Mouse (Mus musculus): ENCODE data around the gene Magt1. TPM values are rescaled to one million over a fixed set of nuclear protein-coding genes. Genes with fewer than 3 reads are reported as not detected.
"Not testable (repeated sequence)": the region's sequence is repeated elsewhere in the genome, so short reads cannot be mapped to it uniquely, and the experiment has no call there.

The Magt1 gene
- polyA plus RNA-seq, 1 experiment from 2014 or later = 47.9 TPM

DNA sequence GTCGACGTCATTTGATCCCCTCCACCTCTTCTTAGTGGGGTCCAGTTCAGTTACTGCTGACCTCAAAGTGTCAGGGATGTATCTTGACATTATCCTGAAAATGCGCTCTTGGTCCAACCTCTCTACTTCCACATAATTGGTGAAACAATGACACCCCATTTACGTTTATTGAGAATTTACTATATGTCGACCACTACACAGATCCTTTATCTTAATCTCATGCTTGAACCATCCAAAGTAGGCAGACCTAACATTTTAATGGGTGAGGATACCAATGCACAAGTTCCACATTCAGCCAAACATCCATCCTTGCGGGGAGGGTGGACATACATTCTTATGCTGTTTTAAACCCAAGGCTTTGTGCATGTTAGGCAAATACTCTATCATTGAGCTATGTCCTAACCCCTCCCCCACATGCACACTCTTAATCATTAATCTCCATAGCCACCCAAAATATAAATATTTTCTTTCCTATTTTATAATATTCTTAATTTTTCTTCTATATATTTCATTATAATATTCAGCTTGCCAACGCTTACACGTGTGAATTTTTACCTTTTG, 82.1 kb downstream of the Magt1 start:
- 36% methylated on average over 8 of the region's 8 CpGs for WGBS
- no peaks in the 10 kb centered on the region for H3K4me1 ChIP-seq (ENCODE audit: control insufficient read depth, insufficient read depth, low read length)
- H3K27me3 ChIP-seq (ENCODE audit: control insufficient read depth, insufficient read depth, low read length) = no peaks in the 10 kb centered on the region
- ATAC-seq (ENCODE audit: insufficient read depth, low FRiP score, low TSS enrichment) (peak; percentile 33), DNase-seq (ENCODE audit: low spot score) (no peak)
- H3K36me3 ChIP-seq (ENCODE audit: control insufficient read depth, insufficient read depth, low read length) = no peaks in the 10 kb centered on the region
- H3K4me2 ChIP-seq (ENCODE audit: low read depth) = no peak overlapping the region
- H3K4me3 ChIP-seq (ENCODE audit: low read depth, low read length) = no peak overlapping the region; the same call in 1 of the 2 replicates
- H3K9ac ChIP-seq (ENCODE audit: low read length) = no peak overlapping the region
- H3K27ac ChIP-seq (ENCODE audit: low read depth, low read length) = no peak overlapping the region; the same call in 1 of the 2 replicates
- no peaks in the 10 kb centered on the region for H3K9me3 ChIP-seq (ENCODE audit: control insufficient read depth, low read length)

DNA sequence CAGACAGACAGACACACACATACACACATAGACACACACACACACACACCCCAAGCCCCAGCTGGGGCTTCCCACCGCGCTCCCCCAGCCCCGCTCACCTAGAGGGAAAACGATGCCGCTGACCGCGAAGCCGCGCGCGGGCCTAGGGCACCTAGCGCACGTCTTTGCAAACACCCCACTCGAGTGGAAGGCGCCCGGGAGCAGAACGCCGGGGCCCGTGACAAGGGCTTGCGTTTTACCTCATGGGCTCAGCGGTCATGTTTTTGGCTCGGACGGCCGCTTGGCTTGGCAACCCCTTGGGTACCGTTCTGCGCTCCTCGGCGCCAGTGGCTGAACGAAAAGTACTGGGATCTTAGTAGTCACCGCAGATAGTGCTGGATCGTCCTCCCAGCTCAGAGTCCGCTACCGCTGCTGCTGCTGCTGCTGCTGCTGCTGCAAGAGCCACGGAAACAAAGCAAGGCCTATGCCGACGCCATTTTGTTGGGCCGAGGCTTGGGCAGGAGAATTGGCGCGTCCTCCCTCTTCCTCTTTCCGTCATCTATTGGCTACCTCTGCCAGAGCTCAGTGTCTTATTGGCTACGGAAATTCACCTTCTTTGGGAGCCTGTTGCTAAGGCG, 82.7 kb downstream of the Magt1 start, which contains the start of gene Atrx:
Atrx (minus strand) TSS at position 543 of the 617 bp plus-strand sequence.
- DNase-seq (ENCODE audit: low spot score) (peak; percentile 76), ATAC-seq (ENCODE audit: insufficient read depth, low FRiP score, low TSS enrichment) (peak; percentile 96)
- no peaks in the 10 kb centered on the region for H3K36me3 ChIP-seq (ENCODE audit: control insufficient read depth, insufficient read depth, low read length)
- WGBS = 17% methylated on average over 41 of the region's 42 CpGs
- no peaks in the 10 kb centered on the region for H3K4me1 ChIP-seq (ENCODE audit: control insufficient read depth, insufficient read depth, low read length)
- no peaks in the 10 kb centered on the region for H3K9me3 ChIP-seq (ENCODE audit: control insufficient read depth, low read length)
- H3K4me3 ChIP-seq (ENCODE audit: low read depth, low read length) = peak within 1 kb of the TSS; percentile 61
- peak within 1 kb of the TSS; percentile 69 for H3K27ac ChIP-seq (ENCODE audit: low read depth, low read length)
- peak within 1 kb of the TSS; percentile 39 for H3K4me2 ChIP-seq (ENCODE audit: low read depth)
- peak within 1 kb of the TSS; percentile 79 for H3K9ac ChIP-seq (ENCODE audit: low read length)
- H3K27me3 ChIP-seq (ENCODE audit: control insufficient read depth, insufficient read depth, low read length) = no peaks in the 10 kb centered on the region

DNA sequence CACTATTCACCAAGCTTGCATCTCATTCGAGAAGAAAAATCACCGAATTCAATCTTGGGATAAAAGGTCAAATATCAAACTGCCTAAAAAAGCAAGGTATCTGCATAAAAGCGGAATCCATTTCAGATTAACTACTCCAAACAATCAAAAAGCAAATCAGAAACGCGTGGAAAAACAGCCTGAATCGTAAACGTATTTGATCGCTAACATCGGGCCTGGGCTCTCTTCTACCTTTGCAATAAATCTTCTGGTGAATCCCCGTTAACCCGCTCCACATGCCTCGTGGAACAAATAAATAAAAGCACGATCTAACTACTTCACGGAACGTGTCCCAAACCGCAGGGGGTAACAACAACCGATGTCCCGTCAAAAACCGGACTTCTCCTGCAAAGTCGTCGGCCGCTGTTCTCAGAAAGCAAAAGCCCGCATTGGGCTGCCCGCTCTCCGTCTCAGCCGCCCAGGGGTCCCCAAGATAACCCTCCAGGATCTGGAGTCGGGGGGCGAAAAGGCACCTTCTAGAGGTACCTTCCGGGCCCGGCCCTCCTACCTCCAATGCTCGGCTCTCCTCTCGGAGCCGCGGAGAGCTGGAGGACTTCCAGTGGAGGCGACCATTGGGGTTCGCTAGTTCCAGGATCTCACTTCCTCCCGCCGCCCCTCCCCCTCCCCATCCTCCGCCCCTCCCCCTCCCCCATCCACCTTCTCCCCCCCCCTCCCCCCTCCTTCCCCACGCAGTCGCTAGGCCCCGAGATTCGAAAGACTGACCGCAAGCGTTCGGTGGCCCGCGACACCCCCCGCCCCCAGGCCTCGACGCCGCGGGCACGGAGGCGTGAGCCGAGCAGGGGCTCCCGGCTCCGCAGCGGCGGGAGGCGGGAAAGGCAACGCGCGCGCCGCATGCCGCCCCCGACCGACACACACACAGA, 83.5 kb downstream of the Magt1 start:
- peak overlapping the region; percentile 61 for H3K4me3 ChIP-seq (ENCODE audit: low read depth, low read length)
- ATAC-seq (ENCODE audit: insufficient read depth, low FRiP score, low TSS enrichment) (peak; percentile 74), DNase-seq (ENCODE audit: low spot score) (peak; percentile 53)
- peak overlapping the region; percentile 39 for H3K4me2 ChIP-seq (ENCODE audit: low read depth)
- no peaks in the 10 kb centered on the region; the same call in 1 of the 2 replicates for H3K36me3 ChIP-seq (ENCODE audit: control insufficient read depth, insufficient read depth, low read length)
- H3K27ac ChIP-seq (ENCODE audit: low read depth, low read length) = peak overlapping the region; percentile 69
- peak overlapping the region; percentile 79 for H3K9ac ChIP-seq (ENCODE audit: low read length)
- WGBS = 23% methylated on average over 34 of the region's 69 CpGs
- H3K4me1 ChIP-seq (ENCODE audit: control insufficient read depth, insufficient read depth, low read length) = no peaks in the 10 kb centered on the region
- no peaks in the 10 kb centered on the region for H3K9me3 ChIP-seq (ENCODE audit: control insufficient read depth, low read length)
- H3K27me3 ChIP-seq (ENCODE audit: control insufficient read depth, insufficient read depth, low read length) = no peaks in the 10 kb centered on the region

DNA sequence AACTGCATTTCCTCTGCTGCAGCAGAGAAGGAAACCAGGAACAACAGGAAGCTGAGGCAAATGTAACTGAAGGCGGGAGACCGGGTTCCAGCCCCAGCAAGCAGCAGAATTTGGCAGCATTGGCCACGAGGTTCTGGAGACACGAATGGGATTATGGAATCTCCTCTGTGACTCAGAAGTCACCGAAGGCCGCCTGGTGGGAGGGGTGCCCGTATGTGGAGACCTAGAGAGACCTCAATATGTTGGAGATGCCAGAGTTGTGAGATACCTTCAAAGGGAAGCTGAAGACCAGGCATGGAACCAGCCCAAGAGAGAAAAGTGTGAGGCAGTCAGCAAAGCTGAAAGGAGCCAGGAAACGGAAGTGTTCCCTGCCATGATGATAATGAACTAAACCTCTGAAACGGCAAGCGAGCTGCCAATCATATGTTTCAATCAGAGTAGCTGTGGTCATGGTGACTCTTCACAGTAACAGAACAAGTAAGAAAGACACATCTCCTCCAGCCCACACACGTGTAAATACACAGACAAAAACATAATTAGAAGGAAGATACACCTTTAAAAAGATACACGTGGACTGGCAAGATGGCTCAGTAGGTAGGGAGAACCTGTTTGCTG, 85.5 kb downstream of the Magt1 start:
- no peak overlapping the region for H3K27ac ChIP-seq (ENCODE audit: low read depth, low read length)
- H3K9ac ChIP-seq (ENCODE audit: low read length) = no peak overlapping the region
- ATAC-seq (ENCODE audit: insufficient read depth, low FRiP score, low TSS enrichment) = no peak
- no peaks in the 10 kb centered on the region; the same call in 1 of the 2 replicates for H3K36me3 ChIP-seq (ENCODE audit: control insufficient read depth, insufficient read depth, low read length)
- no peak for DNase-seq (ENCODE audit: low spot score)
- no peaks in the 10 kb centered on the region for H3K4me1 ChIP-seq (ENCODE audit: control insufficient read depth, insufficient read depth, low read length)
- H3K4me2 ChIP-seq (ENCODE audit: low read depth) = no peak overlapping the region
- WGBS = 80% methylated on average over 12 of the region's 12 CpGs
- H3K4me3 ChIP-seq (ENCODE audit: low read depth, low read length) = no peak overlapping the region
- H3K9me3 ChIP-seq (ENCODE audit: control insufficient read depth, low read length) = no peaks in the 10 kb centered on the region
- H3K27me3 ChIP-seq (ENCODE audit: control insufficient read depth, insufficient read depth, low read length) = no peaks in the 10 kb centered on the region

DNA sequence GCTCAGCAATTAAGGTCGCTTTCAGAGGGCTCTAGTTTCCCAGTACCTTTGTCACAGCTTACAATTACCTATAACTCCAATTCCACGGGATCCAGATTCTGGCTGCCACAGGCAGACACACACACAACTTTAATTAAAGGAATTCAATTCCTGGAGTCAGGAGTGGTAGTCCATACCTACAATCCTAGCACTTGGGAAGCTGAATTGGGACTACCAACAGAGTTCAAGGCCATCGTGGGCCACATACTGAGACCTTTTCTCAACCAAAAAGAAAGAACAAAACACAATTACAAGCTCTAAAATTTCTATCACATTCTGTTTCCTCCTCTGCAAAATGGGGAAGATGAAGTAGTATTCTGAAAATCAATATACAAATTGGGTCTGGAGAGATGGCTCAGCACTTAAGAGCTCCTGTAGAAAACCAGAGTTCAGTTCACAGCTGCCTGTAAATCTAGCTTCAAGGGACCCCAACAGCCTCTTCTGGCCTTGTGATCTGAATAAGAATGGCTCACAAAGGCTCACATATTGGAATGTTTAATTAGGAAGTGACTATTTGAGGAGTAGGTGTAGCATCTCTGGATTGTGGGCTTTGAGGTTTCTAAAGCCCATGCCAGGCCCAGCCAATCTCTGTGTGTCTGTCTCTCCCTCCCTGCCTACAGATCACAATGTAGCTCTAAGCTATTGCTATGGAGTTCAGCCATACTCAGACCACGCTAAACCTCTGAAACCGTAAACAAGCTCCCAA, 87.2 kb downstream of the Magt1 start:
- 94% methylated on average over 5 of the region's 5 CpGs for WGBS

DNA sequence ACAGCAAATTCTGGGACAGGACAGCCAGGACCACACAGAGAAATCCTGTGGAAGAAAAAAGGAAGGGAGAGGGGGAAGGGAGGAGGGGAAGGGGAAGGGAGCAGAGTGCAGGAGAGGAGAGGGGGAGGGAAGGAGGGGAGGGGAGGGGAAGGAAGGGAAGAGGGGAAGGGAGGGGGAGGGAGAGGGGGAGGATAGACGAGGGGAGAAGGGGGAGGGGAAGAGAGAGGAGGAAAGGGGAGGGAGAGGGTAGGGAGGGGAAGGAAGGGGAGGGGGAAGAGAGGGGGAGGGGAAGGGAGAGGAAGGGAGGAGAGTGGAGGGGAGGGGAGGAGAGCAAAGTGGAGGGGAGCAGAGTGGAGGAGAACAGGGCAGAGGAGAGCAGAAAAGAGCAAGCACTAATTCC, 87.8 kb downstream of the Magt1 start:
- H3K9ac ChIP-seq (ENCODE audit: low read length) = no peak overlapping the region
- H3K4me3 ChIP-seq (ENCODE audit: low read depth, low read length) = no peak overlapping the region
- H3K27me3 ChIP-seq (ENCODE audit: control insufficient read depth, insufficient read depth, low read length) = no peaks in the 10 kb centered on the region
- no peaks in the 10 kb centered on the region for H3K9me3 ChIP-seq (ENCODE audit: control insufficient read depth, low read length)
- WGBS = no CpG with 5 or more reads among the region's 1 CpGs
- DNase-seq (ENCODE audit: low spot score) = no peak
- H3K4me1 ChIP-seq (ENCODE audit: control insufficient read depth, insufficient read depth, low read length) = no peaks in the 10 kb centered on the region
- no peaks in the 10 kb centered on the region; the same call in 1 of the 2 replicates for H3K36me3 ChIP-seq (ENCODE audit: control insufficient read depth, insufficient read depth, low read length)
- H3K27ac ChIP-seq (ENCODE audit: low read depth, low read length) = no peak overlapping the region
- ATAC-seq (ENCODE audit: insufficient read depth, low FRiP score, low TSS enrichment) = no peak
- H3K4me2 ChIP-seq (ENCODE audit: low read depth) = no peak overlapping the region

More for the DNA sequence above, 87.2 kb downstream of the Magt1 start:
- Histone ChIP-seq H3K4me3 (ENCODE audit: low read depth, low read length) (no peak overlapping the region), H3K27ac (ENCODE audit: low read depth, low read length) (no peak overlapping the region), H3K9me3 (ENCODE audit: control insufficient read depth, low read length) (no peaks in the 10 kb centered on the region), H3K4me2 (ENCODE audit: low read depth) (no peak overlapping the region), H3K4me1 (ENCODE audit: control insufficient read depth, insufficient read depth, low read length) (no peaks in the 10 kb centered on the region), H3K36me3 (ENCODE audit: control insufficient read depth, insufficient read depth, low read length) (no peaks in the 10 kb centered on the region; the same call in 1 of the 2 replicates), H3K9ac (ENCODE audit: low read length) (no peak overlapping the region), H3K27me3 (ENCODE audit: control insufficient read depth, insufficient read depth, low read length) (no peaks in the 10 kb centered on the region)
- ATAC-seq (ENCODE audit: insufficient read depth, low FRiP score, low TSS enrichment) (no peak), DNase-seq (ENCODE audit: low spot score) (no peak)

DNA sequence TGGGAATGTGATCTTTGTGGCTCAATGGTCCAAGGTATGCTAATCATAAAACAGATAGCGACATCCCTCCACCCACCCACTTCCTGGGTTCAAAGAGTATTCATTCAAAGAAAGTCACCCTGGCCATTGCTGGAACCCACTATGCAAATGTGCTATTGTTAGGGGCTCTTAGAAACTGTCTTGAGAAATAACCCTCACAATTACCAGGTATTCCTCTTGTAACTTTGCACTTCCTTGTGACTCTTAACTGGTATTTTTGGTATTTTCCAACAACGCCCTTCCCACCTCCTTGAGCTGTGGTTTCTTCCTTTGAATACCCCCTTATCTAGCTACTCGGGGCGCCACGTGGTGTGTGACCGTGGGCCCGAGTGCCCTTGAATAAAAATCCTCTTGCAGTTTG, 88.7 kb downstream of the Magt1 start:
- WGBS = 90% methylated on average over 7 of the region's 7 CpGs
- H3K4me1 ChIP-seq (ENCODE audit: control insufficient read depth, insufficient read depth, low read length); H3K27ac ChIP-seq (ENCODE audit: low read depth, low read length); H3K9ac ChIP-seq (ENCODE audit: low read length); H3K27me3 ChIP-seq (ENCODE audit: control insufficient read depth, insufficient read depth, low read length); H3K36me3 ChIP-seq (ENCODE audit: control insufficient read depth, insufficient read depth, low read length); H3K4me3 ChIP-seq (ENCODE audit: low read depth, low read length); ATAC-seq (ENCODE audit: insufficient read depth, low FRiP score, low TSS enrichment); H3K4me2 ChIP-seq (ENCODE audit: low read depth); DNase-seq (ENCODE audit: low spot score); H3K9me3 ChIP-seq (ENCODE audit: control insufficient read depth, low read length): not testable (repeated sequence)

DNA sequence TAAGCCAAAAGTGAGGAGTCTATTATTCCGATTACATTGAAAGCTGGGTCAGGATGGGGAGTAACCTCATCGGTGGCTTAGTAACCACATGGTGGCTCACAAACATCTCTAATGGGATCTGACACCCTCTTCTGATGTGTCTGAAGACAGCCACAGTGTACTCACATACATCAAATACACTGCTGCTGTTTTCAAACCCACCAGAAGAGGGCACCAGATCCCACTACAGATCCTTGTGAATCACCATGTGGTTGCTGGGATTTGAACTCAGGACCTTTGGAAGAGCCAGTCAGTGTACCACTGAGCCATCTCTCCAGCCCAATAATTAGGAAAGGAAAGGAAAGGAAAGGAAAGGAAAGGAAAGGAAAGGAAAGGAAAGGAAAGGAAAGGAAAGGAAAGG, 90.3 kb downstream of the Magt1 start:
- Histone ChIP-seq H3K27me3 (ENCODE audit: control insufficient read depth, insufficient read depth, low read length) (no peaks in the 10 kb centered on the region), H3K36me3 (ENCODE audit: control insufficient read depth, insufficient read depth, low read length) (no peaks in the 10 kb centered on the region; the same call in 1 of the 2 replicates), H3K9ac (ENCODE audit: low read length) (no peak overlapping the region), H3K27ac (ENCODE audit: low read depth, low read length) (no peak overlapping the region), H3K4me1 (ENCODE audit: control insufficient read depth, insufficient read depth, low read length) (no peaks in the 10 kb centered on the region), H3K4me3 (ENCODE audit: low read depth, low read length) (no peak overlapping the region), H3K9me3 (ENCODE audit: control insufficient read depth, low read length) (no peaks in the 10 kb centered on the region), H3K4me2 (ENCODE audit: low read depth) (no peak overlapping the region)
- no peak for DNase-seq (ENCODE audit: low spot score)
- 100% methylated on average over 2 of the region's 2 CpGs for WGBS
- no peak for ATAC-seq (ENCODE audit: insufficient read depth, low FRiP score, low TSS enrichment)

Data from neural tube, embryonic 11.5 days (tissue).